Mouse (Mus musculus): ENCODE measurements around the gene Nf1. TPM values are rescaled to one million over a fixed set of nuclear protein-coding genes. Genes with fewer than 3 reads are reported as not detected.
"Not testable (repeated sequence)": the region's sequence is repeated elsewhere in the genome, so short reads cannot be mapped to it uniquely, and the experiment has no call there.

Gene Nf1
- total and polyA plus RNA-seq, 3 experiments, result 7.1 to 78.0 (median 27.0) TPM

DNA sequence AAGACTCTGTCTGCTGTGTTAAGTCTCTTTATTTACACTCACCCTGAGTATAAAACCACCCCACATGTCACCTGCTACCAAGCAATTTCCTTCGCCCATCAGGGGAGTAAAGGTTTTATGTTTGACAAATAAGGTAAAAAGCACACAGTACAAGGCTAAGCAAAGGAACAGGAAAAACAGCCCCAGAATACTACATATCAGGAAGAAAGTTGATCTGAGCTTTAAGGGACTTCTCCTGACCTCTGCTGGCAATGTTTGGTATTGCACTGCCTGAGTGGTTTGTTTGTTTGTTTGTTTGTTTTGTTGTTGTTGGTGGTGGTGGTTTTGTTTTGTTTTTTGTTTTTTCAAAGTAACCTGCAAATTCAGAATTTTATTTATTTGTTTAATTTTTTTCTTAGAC, 43.3 kb upstream of the Nf1 start:
- Histone ChIP-seq H3K27me3 (ENCODE audit: insufficient read depth, low read length) (peaks cover 13% of the 10 kb centered on the region), H3K4me1 (ENCODE audit: insufficient read depth, low read depth, low read length) (peaks cover 59% of the 10 kb centered on the region), H3K9me3 (replicated peaks) (no peaks in the 10 kb centered on the region), H3K4me3 (ENCODE audit: low read depth, low read length) (no peak overlapping the region), H3K36me3 (replicated peaks) (no peaks in the 10 kb centered on the region)
- ATAC-seq (ENCODE audit: extremely low read depth, insufficient number of reproducible peaks, low FRiP score, poor library complexity, severe bottlenecking) (no peak), DNase-seq (ENCODE audit: low spot score) (no peak)
- TF ChIP-seq CTCF (IDR thresholded peaks at IDR 0.05; ENCODE audit: low read depth, low read length) (peak; percentile 90), TAL1 (conservative IDR thresholded peaks at IDR 0.05; ENCODE audit: low read depth, low read length) (no peak), GATA2 (IDR thresholded peaks at IDR 0.05; ENCODE audit: borderline replicate concordance, low read depth, low read length) (no peak), GATA1 (IDR thresholded peaks at IDR 0.05; ENCODE audit: borderline replicate concordance, low read length) (no peak), POLR2AphosphoS5 (IDR thresholded peaks at IDR 0.05; ENCODE audit: insufficient replicate concordance, low read depth, low read length) (no peak)

DNA sequence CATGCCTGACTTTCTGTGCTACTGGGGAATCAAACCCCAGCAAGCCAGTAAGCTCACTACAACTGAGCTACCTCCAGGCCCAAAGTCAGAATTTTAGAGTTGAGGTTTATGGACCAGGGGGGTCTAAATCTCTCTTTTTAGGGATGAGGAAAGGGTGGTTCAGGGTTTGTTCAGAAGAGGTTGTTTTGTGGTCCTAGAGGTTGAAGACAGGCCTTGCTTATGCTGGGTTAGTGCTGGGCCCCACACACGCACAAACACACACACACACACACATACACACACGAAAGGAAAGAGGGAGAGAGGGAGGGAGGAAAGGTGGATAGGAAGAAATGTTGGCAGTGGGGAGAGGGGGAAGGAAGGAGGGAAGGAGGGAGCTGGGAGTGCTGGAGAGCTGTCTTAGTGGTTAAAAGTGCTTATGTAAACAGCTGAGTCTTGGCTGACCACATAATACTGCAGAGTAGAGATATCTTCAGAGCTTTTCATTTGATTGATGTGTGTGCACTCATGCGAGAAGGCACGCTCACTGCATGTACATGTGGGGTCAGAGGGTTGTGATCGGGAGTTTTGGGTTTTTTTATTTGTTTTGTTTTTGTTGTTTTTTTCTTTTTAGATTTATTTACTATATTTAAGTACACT, 42.5 kb upstream of the Nf1 start, which contains the start of gene Gm9964:
Gene Gm9964 (minus strand): TSS at position 51 of the 636 bp plus-strand sequence.
- peak; percentile 83 for ATAC-seq (ENCODE audit: extremely low read depth, insufficient number of reproducible peaks, low FRiP score, poor library complexity, severe bottlenecking)
- TF ChIP-seq TAL1 (conservative IDR thresholded peaks at IDR 0.05; ENCODE audit: low read depth, low read length), result peak; percentile 69
- no peak for TF ChIP-seq POLR2AphosphoS5 (IDR thresholded peaks at IDR 0.05; ENCODE audit: insufficient replicate concordance, low read depth, low read length)
- H3K4me1 ChIP-seq (ENCODE audit: insufficient read depth, low read depth, low read length), result peaks cover 58% of the 10 kb centered on the region
- DNase-seq (ENCODE audit: low spot score), result peak; percentile 40
- H3K27me3 ChIP-seq (ENCODE audit: insufficient read depth, low read length), result peaks cover 10% of the 10 kb centered on the region
- no peak within 1 kb of the TSS for H3K4me3 ChIP-seq (ENCODE audit: low read depth, low read length)
- no peaks in the 10 kb centered on the region for H3K9me3 ChIP-seq (replicated peaks)
- H3K36me3 ChIP-seq (replicated peaks), result no peaks in the 10 kb centered on the region

DNA sequence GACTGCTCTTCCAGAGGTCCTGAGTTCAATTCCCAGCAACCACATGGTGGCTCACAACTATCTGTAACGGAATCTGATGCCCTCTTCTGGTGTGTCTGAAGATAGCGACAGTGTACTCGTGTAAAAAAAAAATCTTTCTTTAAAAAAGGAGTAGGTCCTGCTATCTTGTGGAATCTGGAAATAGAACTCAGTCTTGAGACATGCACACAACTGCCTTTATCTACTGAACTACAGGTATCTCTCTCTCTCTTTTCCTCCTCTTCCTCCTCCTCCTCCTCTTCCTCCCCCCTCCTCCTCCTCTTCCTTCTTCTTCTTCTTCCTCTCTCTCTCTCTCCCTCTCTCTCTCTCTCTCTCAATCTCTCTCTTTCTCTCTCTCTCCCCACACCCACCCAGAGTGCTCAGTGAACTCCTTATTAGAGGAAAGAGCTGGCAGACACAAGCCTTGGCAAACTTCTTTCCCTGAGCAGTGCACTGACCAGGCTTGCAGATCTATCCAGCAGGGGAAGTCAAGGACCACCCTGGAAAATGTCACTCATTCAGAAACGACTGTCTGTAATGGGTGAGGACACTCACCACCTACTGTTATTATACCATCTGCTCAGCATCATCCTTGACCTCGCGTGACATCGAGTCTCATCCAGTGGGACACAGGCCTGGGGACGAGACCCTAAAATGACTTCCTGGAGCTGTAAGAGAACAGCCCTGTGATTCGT, 39.6 kb upstream of the Nf1 start:
- TF ChIP-seq GATA2 (IDR thresholded peaks at IDR 0.05; ENCODE audit: borderline replicate concordance, low read depth, low read length) (no peak), TAL1 (conservative IDR thresholded peaks at IDR 0.05; ENCODE audit: low read depth, low read length) (no peak), POLR2AphosphoS5 (IDR thresholded peaks at IDR 0.05; ENCODE audit: insufficient replicate concordance, low read depth, low read length) (no peak), GATA1 (IDR thresholded peaks at IDR 0.05; ENCODE audit: borderline replicate concordance, low read length) (no peak), CTCF (IDR thresholded peaks at IDR 0.05; ENCODE audit: low read depth, low read length) (no peak)
- Histone ChIP-seq H3K4me1 (ENCODE audit: insufficient read depth, low read depth, low read length) (peaks cover 57% of the 10 kb centered on the region), H3K4me3 (ENCODE audit: low read depth, low read length) (no peak overlapping the region), H3K9me3 (replicated peaks) (no peaks in the 10 kb centered on the region), H3K36me3 (replicated peaks) (no peaks in the 10 kb centered on the region), H3K27me3 (ENCODE audit: insufficient read depth, low read length) (peaks cover 4% of the 10 kb centered on the region)
- ATAC-seq (ENCODE audit: extremely low read depth, insufficient number of reproducible peaks, low FRiP score, poor library complexity, severe bottlenecking) (no peak), DNase-seq (ENCODE audit: low spot score) (no peak)

- TF ChIP-seq GATA2 (IDR thresholded peaks at IDR 0.05; ENCODE audit: borderline replicate concordance, low read depth, low read length) (no peak), POLR2AphosphoS5 (IDR thresholded peaks at IDR 0.05; ENCODE audit: insufficient replicate concordance, low read depth, low read length) (no peak), GATA1 (IDR thresholded peaks at IDR 0.05; ENCODE audit: borderline replicate concordance, low read length) (no peak), CTCF (IDR thresholded peaks at IDR 0.05; ENCODE audit: low read depth, low read length) (no peak), TAL1 (conservative IDR thresholded peaks at IDR 0.05; ENCODE audit: low read depth, low read length) (no peak)
- DNase-seq (ENCODE audit: low spot score), result no peak
- Histone ChIP-seq H3K4me3 (ENCODE audit: low read depth, low read length) (no peak overlapping the region), H3K9me3 (replicated peaks) (no peaks in the 10 kb centered on the region), H3K4me1 (ENCODE audit: insufficient read depth, low read depth, low read length) (peaks cover 72% of the 10 kb centered on the region), H3K36me3 (replicated peaks) (no peaks in the 10 kb centered on the region), H3K27me3 (ENCODE audit: insufficient read depth, low read length) (peaks cover 7% of the 10 kb centered on the region)
- ATAC-seq (ENCODE audit: extremely low read depth, insufficient number of reproducible peaks, low FRiP score, poor library complexity, severe bottlenecking), result no peak
Observed at GRCm38 (mm10) chr11:79303109-79303508, 36.4 kb upstream of the Nf1 start.

- Histone ChIP-seq H3K27me3 (ENCODE audit: insufficient read depth, low read length) (peaks cover 12% of the 10 kb centered on the region), H3K4me1 (ENCODE audit: insufficient read depth, low read depth, low read length) (peaks cover 74% of the 10 kb centered on the region)
- not testable (repeated sequence) for ATAC-seq (ENCODE audit: extremely low read depth, insufficient number of reproducible peaks, low FRiP score, poor library complexity, severe bottlenecking); H3K36me3 ChIP-seq (replicated peaks); DNase-seq (ENCODE audit: low spot score); H3K4me3 ChIP-seq (ENCODE audit: low read depth, low read length); H3K9me3 ChIP-seq (replicated peaks)
Observed at GRCm38 (mm10) chr11:79304245-79304644, 35.2 kb upstream of the Nf1 start.

DNA sequence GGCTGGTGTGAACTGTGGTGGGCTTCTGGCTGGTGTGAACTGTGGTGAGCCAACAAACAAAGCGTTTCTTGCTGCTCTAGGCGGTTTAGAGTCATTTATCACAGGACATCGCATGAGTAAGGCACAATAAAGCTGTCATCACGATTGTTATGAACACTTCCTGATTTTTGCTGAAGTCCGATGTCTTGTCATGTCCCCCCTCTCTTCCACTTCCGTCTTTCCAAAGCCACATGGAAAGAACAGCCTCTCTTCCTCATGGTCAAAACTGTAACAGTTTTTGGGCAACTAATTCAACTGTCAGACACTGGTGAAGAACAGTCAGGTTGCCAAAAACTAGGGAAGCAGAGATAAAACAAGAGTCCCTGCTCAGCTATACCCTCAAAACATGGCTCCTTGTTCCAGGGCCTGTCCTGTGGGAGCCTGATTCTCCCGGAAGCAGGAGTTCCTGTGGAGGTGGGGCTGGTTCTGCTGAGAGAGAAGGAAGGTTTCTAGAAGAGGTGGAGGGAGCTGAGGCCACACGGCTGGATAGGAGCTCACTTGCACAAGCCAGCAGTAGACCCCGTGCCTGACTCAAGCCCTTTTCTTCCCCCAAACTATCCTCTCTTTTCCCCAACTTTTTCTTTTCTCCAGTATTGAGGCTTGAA, 33.7 kb upstream of the Nf1 start:
- Histone ChIP-seq H3K27me3 (ENCODE audit: insufficient read depth, low read length) (peaks cover 12% of the 10 kb centered on the region), H3K36me3 (replicated peaks) (no peaks in the 10 kb centered on the region), H3K9me3 (replicated peaks) (no peaks in the 10 kb centered on the region), H3K4me3 (ENCODE audit: low read depth, low read length) (no peak overlapping the region; the same call in 1 of the 2 replicates), H3K4me1 (ENCODE audit: insufficient read depth, low read depth, low read length) (peaks cover 79% of the 10 kb centered on the region)
- ATAC-seq (ENCODE audit: extremely low read depth, insufficient number of reproducible peaks, low FRiP score, poor library complexity, severe bottlenecking) (no peak), DNase-seq (ENCODE audit: low spot score) (no peak)
- TF ChIP-seq GATA1 (IDR thresholded peaks at IDR 0.05; ENCODE audit: borderline replicate concordance, low read length) (no peak), TAL1 (conservative IDR thresholded peaks at IDR 0.05; ENCODE audit: low read depth, low read length) (no peak), GATA2 (IDR thresholded peaks at IDR 0.05; ENCODE audit: borderline replicate concordance, low read depth, low read length) (no peak), CTCF (IDR thresholded peaks at IDR 0.05; ENCODE audit: low read depth, low read length) (no peak), POLR2AphosphoS5 (IDR thresholded peaks at IDR 0.05; ENCODE audit: insufficient replicate concordance, low read depth, low read length) (no peak)

All from G1E (cell line).